Mouse (Mus musculus): ENCODE results near the gene Trub2. TPM values are rescaled to one million over a fixed set of nuclear protein-coding genes. Genes with fewer than 3 reads are reported as not detected.
A peak's percentile ranks its signal among the peaks of the same experiment; 100 is the strongest.

The Trub2 gene
- polyA plus RNA-seq, 1 experiment from 2014 or later, result 73.8 TPM

DNA sequence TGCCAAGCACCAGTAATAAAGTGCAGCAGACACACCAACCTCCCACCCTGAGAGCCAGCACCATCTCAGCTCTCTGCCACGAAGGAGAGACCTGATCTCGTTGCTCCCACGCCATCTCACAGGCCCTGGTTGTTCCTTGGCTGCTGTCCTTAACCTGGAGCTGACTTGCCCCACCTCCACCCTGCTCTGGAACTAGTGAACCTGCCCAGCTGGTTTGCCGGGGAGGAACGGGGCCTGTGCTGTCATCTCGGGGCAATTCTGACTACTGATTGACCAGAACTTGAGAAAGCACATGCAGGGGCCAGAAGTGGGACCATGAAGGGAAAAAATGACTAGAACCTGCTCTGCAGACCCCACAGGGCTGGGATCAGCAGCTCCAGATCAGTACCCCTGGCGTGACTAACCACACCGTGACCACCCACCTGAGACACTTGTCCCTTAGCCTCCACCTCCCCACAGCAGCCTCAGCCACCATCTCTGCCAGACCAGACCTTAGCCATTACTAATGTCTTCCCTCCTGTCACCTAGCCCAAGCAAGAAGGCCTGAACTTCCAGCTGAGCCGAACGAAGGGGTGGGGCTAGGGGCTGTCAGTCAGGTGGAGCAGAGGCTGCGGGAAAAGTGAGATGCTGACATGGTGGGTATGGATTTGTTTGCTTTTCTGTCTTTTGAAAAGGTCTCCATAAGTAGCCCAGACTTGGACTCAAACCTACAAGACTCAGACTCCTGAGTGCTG lies 20.2 kb downstream of the Trub2 start:
- WGBS, result 69% methylated on average over 11 of the region's 11 CpGs
- Histone ChIP-seq H3K4me1 (no peaks in the 10 kb centered on the region), H3K9me3 (replicated peaks) (no peaks in the 10 kb centered on the region), H3K36me3 (peaks cover 5% of the 10 kb centered on the region), H3K4me3 (no peak overlapping the region), H3K27ac (no peak overlapping the region), H3K27me3 (ENCODE audit: low read depth, poor library complexity, severe bottlenecking) (no peaks in the 10 kb centered on the region)
- DNase-seq (ENCODE audit: low spot score), result no peak

GRCm38 (mm10) chr2:29764831-29765230 lies 23.5 kb downstream of the Trub2 start:
- Histone ChIP-seq H3K4me1 (no peaks in the 10 kb centered on the region), H3K27me3 (ENCODE audit: low read depth, poor library complexity, severe bottlenecking) (peaks cover 7% of the 10 kb centered on the region; the same call in 1 of the 2 replicates), H3K36me3 (no peaks in the 10 kb centered on the region), H3K4me3 (no peak overlapping the region), H3K9me3 (replicated peaks) (no peaks in the 10 kb centered on the region), H3K27ac (no peak overlapping the region)
- 6% methylated on average over 1 of the region's 1 CpGs for WGBS
- peak; percentile 80 for DNase-seq (ENCODE audit: low spot score)

GRCm38 (mm10) chr2:29755693-29756092 lies 32.6 kb downstream of the Trub2 start:
- Histone ChIP-seq H3K9me3 (replicated peaks) (no peaks in the 10 kb centered on the region), H3K4me3 (no peak overlapping the region), H3K27ac (no peak overlapping the region), H3K4me1 (peaks cover 11% of the 10 kb centered on the region), H3K36me3 (no peaks in the 10 kb centered on the region), H3K27me3 (ENCODE audit: low read depth, poor library complexity, severe bottlenecking) (peaks cover 29% of the 10 kb centered on the region)
- DNase-seq (ENCODE audit: low spot score), result no peak

DNA sequence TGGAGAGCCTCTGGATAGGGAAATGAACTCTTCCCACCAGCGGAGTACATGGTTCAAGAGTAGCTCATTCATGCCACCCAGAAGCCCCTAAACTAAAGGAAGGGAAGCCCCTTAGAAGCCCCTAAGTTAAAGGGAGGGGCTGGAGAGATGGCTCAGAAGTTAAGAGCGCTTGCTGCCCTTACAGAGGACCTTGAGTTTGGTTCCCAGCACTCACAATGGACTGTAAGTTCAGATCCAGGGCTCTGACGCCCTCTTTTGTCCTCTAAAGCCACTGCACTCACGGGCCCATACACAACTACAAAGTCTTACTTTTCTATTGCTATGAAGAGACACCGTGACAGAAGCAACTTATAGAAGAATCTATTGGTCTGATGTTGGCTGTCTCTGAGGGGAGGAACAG lies 35.9 kb downstream of the Trub2 start:
- peaks cover 14% of the 10 kb centered on the region for H3K4me1 ChIP-seq
- no peaks in the 10 kb centered on the region for H3K36me3 ChIP-seq
- H3K27ac ChIP-seq, result no peak overlapping the region
- no peaks in the 10 kb centered on the region for H3K9me3 ChIP-seq (replicated peaks)
- H3K4me3 ChIP-seq, result no peak overlapping the region
- WGBS, result 88% methylated on average over 5 of the region's 5 CpGs
- no peak for DNase-seq (ENCODE audit: low spot score)
- H3K27me3 ChIP-seq (ENCODE audit: low read depth, poor library complexity, severe bottlenecking), result peaks cover 61% of the 10 kb centered on the region

DNA sequence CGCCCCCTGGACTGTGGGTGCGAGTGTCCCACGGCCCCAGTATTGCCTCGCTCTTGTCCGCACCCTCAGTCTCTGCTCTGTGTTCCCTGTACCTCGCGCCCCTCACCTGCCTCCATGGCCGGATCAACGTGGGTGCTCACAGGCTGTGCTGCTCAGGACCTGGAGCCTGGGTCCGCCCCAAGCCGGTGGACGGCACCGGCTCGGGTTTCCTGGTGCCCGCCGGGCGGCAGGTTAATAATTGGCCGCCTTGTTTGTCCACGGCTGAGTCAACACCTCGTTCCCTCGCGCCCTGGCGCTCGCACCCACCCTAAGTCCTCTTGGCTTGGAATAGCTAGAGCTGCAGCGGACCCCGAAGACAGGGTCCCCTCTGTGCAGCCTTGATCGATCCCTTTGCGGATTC lies 36.8 kb downstream of the Trub2 start, which contains the start of gene Gm13420:
Gm13420 (minus strand) TSS at position 189 of the 400 bp plus-strand sequence.
- Histone ChIP-seq H3K36me3 (no peaks in the 10 kb centered on the region), H3K4me1 (peaks cover 19% of the 10 kb centered on the region), H3K27ac (peak within 1 kb of the TSS; percentile 34; the same call in 1 of the 2 replicates), H3K4me3 (peak within 1 kb of the TSS; percentile 32), H3K9me3 (replicated peaks) (no peaks in the 10 kb centered on the region), H3K27me3 (ENCODE audit: low read depth, poor library complexity, severe bottlenecking) (peaks cover 70% of the 10 kb centered on the region)
- peak; percentile 43 for DNase-seq (ENCODE audit: low spot score)
- 8% methylated on average over 28 of the region's 28 CpGs for WGBS

- Histone ChIP-seq H3K27ac (no peak overlapping the region), H3K9me3 (replicated peaks) (no peaks in the 10 kb centered on the region), H3K4me1 (peaks cover 19% of the 10 kb centered on the region), H3K27me3 (ENCODE audit: low read depth, poor library complexity, severe bottlenecking) (peaks cover 90% of the 10 kb centered on the region), H3K4me3 (no peak overlapping the region), H3K36me3 (no peaks in the 10 kb centered on the region)
- 85% methylated on average over 4 of the region's 4 CpGs for WGBS
- no peak for DNase-seq (ENCODE audit: low spot score)
These were observed 39.8 kb downstream of the Trub2 start for GRCm38 (mm10) chr2:29748499-29748898.

DNA sequence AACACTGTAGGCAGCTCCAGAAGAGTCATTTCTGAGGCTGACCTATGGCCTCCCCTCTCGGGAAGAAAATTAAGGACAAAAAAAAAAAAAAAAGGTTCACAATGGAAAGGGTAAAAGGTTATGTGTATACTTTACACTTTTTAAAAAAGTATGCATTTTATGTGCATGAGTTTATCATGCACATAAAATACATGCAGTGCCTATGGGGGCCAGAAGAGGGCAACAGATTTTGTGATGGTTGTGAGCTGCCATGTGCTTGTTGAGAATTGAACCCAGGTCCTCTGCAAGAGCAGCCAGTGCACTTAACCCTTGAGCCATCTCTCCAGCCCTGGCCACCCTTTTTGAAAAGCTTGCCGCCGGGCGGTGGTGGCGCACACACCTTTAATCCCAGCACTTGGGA lies 40.5 kb downstream of the Trub2 start:
- 54% methylated on average over 5 of the region's 5 CpGs for WGBS
- peaks cover 83% of the 10 kb centered on the region for H3K27me3 ChIP-seq (ENCODE audit: low read depth, poor library complexity, severe bottlenecking)
- H3K4me3 ChIP-seq, result no peak overlapping the region
- no peak for DNase-seq (ENCODE audit: low spot score)
- H3K4me1 ChIP-seq, result peaks cover 19% of the 10 kb centered on the region
- no peaks in the 10 kb centered on the region for H3K36me3 ChIP-seq
- H3K9me3 ChIP-seq (replicated peaks), result no peaks in the 10 kb centered on the region
- no peak overlapping the region for H3K27ac ChIP-seq

- H3K4me3 ChIP-seq, result peak overlapping the region; percentile 47
- H3K27ac ChIP-seq, result peak overlapping the region; percentile 26
- H3K27me3 ChIP-seq (ENCODE audit: low read depth, poor library complexity, severe bottlenecking), result peaks cover 77% of the 10 kb centered on the region
- peaks cover 19% of the 10 kb centered on the region for H3K4me1 ChIP-seq
- H3K9me3 ChIP-seq (replicated peaks), result no peaks in the 10 kb centered on the region
- no peaks in the 10 kb centered on the region for H3K36me3 ChIP-seq
- no peak for DNase-seq (ENCODE audit: low spot score)
- WGBS, result 4% methylated on average over 50 of the region's 50 CpGs
These were observed 41.0 kb downstream of the Trub2 start for GRCm38 (mm10) chr2:29747188-29747782.

DNA sequence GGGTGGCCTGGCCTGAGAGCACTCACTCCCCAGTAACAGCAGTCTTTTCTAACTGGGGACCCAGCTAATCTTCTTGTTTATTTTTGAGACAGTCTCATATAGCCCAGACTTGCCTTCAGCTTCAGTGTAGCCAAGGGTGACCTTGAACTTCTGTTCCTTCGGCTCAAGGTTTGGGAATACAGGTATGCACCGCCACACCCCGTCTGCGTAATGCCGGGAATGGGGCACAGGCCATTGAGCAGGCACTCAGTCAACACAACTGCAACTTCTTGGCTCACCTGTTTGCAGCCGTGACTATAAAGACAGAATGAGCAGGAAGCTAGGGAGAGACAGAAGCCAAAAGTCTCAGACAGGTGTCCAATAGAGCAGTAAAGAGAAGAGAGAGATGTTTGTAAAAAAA lies 44.0 kb downstream of the Trub2 start:
- 89% methylated on average over 6 of the region's 6 CpGs for WGBS
- no peak overlapping the region for H3K4me3 ChIP-seq
- peaks cover 13% of the 10 kb centered on the region for H3K36me3 ChIP-seq
- H3K4me1 ChIP-seq, result peaks cover 7% of the 10 kb centered on the region
- H3K9me3 ChIP-seq (replicated peaks), result no peaks in the 10 kb centered on the region
- no peak overlapping the region for H3K27ac ChIP-seq
- no peak for DNase-seq (ENCODE audit: low spot score)
- peaks cover 47% of the 10 kb centered on the region for H3K27me3 ChIP-seq (ENCODE audit: low read depth, poor library complexity, severe bottlenecking)

DNA sequence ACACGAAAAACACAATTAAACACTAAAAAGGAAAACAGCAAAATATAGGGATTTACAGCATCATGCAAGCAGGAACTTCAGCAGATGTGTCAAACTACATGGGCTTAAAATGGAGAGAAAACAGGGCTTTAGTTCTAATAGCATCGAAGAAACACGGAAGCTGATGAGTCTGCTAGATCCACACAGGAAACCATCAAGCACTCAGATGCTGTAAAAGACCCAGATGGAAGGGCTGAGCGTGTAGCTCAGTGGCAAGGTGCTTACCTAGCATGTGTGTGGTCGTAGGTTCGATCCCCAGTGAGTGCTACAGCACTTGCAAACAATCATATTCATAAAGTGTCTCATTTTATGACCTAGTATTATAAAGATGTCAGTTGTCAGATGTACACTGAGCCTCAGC lies 47.1 kb downstream of the Trub2 start:
- peaks cover 17% of the 10 kb centered on the region for H3K27me3 ChIP-seq (ENCODE audit: low read depth, poor library complexity, severe bottlenecking)
- H3K4me3 ChIP-seq, result no peak overlapping the region
- 0 out of 2 replicates have a peak, but pooled peaks cover 3% of the 10 kb centered on the region for H3K4me1 ChIP-seq
- H3K9me3 ChIP-seq (replicated peaks), result no peaks in the 10 kb centered on the region
- DNase-seq (ENCODE audit: low spot score), result no peak
- peaks cover 44% of the 10 kb centered on the region for H3K36me3 ChIP-seq
- no peak overlapping the region for H3K27ac ChIP-seq
- WGBS, result 93% methylated on average over 6 of the region's 6 CpGs

- Histone ChIP-seq H3K4me1 (0 out of 2 replicates have a peak, but pooled peaks cover 3% of the 10 kb centered on the region), H3K27me3 (ENCODE audit: low read depth, poor library complexity, severe bottlenecking) (no peaks in the 10 kb centered on the region), H3K9me3 (replicated peaks) (no peaks in the 10 kb centered on the region), H3K4me3 (no peak overlapping the region), H3K27ac (no peak overlapping the region), H3K36me3 (peaks cover 62% of the 10 kb centered on the region)
- no peak for DNase-seq (ENCODE audit: low spot score)
- 57% methylated on average over 5 of the region's 5 CpGs for WGBS
These were observed 48.9 kb downstream of the Trub2 start for GRCm38 (mm10) chr2:29739368-29739767.

DNA sequence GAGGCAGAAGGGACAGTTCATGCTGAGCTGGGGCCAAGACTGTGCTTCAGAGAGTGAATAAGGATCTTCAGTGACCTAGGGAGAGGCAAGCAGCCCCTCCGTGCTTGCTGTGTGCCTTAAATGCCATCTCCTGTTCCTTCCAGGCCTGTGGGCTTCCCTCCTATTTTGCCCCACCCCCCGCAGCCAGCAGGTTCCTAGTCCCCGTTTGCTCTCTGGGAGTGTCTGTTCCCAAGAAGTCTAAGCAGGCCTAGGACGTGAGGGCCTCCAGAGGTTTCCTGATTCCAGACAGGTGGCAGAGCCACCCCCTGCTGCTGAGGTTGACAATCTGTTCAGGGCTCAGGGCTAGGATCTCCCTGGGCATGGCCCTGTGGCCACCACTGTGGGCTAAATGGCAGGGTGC lies 49.5 kb downstream of the Trub2 start:
- H3K4me3 ChIP-seq, result no peak overlapping the region
- H3K27ac ChIP-seq, result no peak overlapping the region
- DNase-seq (ENCODE audit: low spot score), result no peak
- no peaks in the 10 kb centered on the region for H3K27me3 ChIP-seq (ENCODE audit: low read depth, poor library complexity, severe bottlenecking)
- 60% methylated on average over 4 of the region's 4 CpGs for WGBS
- 0 out of 2 replicates have a peak, but pooled peaks cover 3% of the 10 kb centered on the region for H3K4me1 ChIP-seq
- H3K9me3 ChIP-seq (replicated peaks), result no peaks in the 10 kb centered on the region
- H3K36me3 ChIP-seq, result peaks cover 68% of the 10 kb centered on the region

- WGBS, result 89% methylated on average over 12 of the region's 12 CpGs
- Histone ChIP-seq H3K36me3 (peaks cover 82% of the 10 kb centered on the region), H3K27ac (no peak overlapping the region), H3K27me3 (ENCODE audit: low read depth, poor library complexity, severe bottlenecking) (no peaks in the 10 kb centered on the region), H3K4me3 (no peak overlapping the region), H3K9me3 (replicated peaks) (no peaks in the 10 kb centered on the region), H3K4me1 (0 out of 2 replicates have a peak, but pooled peaks cover 3% of the 10 kb centered on the region)
- DNase-seq (ENCODE audit: low spot score), result no peak
These were observed 50.9 kb downstream of the Trub2 start for GRCm38 (mm10) chr2:29737209-29737925.
